Mouse (Mus musculus): ENCODE measurements around the gene Itgb1.

The Itgb1 gene

GRCm38 (mm10) chr8:128685507-128686428 lies at the start of gene Itgb1:
Gene Itgb1, plus strand, starts transcription at chr8:128685654.
- peak; percentile 92 for DNase-seq

- DNase-seq = no peak
These were observed 42.4 kb upstream of the Itgb1 start for GRCm38 (mm10) chr8:128643104-128643503.

- DNase-seq = no peak
These were observed 40.0 kb upstream of the Itgb1 start for GRCm38 (mm10) chr8:128645452-128645851.

- DNase-seq = no peak
These were observed 39.0 kb upstream of the Itgb1 start for GRCm38 (mm10) chr8:128646456-128646855.

- DNase-seq = no peak
These were observed 37.4 kb upstream of the Itgb1 start for GRCm38 (mm10) chr8:128648071-128648470.

GRCm38 (mm10) chr8:128650331-128650855 lies 35.1 kb upstream of the Itgb1 start:
- DNase-seq = no peak

GRCm38 (mm10) chr8:128652399-128653109 lies 32.9 kb upstream of the Itgb1 start:
- DNase-seq = peak; percentile 21

GRCm38 (mm10) chr8:128653642-128654364 lies 31.7 kb upstream of the Itgb1 start:
- peak; percentile 5 for DNase-seq

GRCm38 (mm10) chr8:128654365-128655099 lies 30.9 kb upstream of the Itgb1 start:
- DNase-seq = peak; percentile 74

GRCm38 (mm10) chr8:128662144-128662543 lies 23.3 kb upstream of the Itgb1 start:
- DNase-seq = no peak

- no peak for DNase-seq
These were observed 22.8 kb upstream of the Itgb1 start for GRCm38 (mm10) chr8:128662696-128663095.

- DNase-seq = no peak
These were observed 22.3 kb upstream of the Itgb1 start for GRCm38 (mm10) chr8:128663106-128663505.

GRCm38 (mm10) chr8:128666576-128667263 lies 18.7 kb upstream of the Itgb1 start:
- no peak for DNase-seq

GRCm38 (mm10) chr8:128671813-128672212 lies 13.6 kb upstream of the Itgb1 start:
- no peak for DNase-seq

GRCm38 (mm10) chr8:128672441-128672840 lies 13.0 kb upstream of the Itgb1 start:
- no peak for DNase-seq

GRCm38 (mm10) chr8:128672950-128673349 lies 12.5 kb upstream of the Itgb1 start:
- no peak for DNase-seq

- DNase-seq = no peak
These were observed 9.4 kb upstream of the Itgb1 start for GRCm38 (mm10) chr8:128675848-128676629.

- peak; percentile 25 for DNase-seq
These were observed 5.5 kb upstream of the Itgb1 start for GRCm38 (mm10) chr8:128679909-128680308.

GRCm38 (mm10) chr8:128680548-128681325 lies 4.7 kb upstream of the Itgb1 start:
- DNase-seq = no peak

GRCm38 (mm10) chr8:128681970-128682369 lies 3.5 kb upstream of the Itgb1 start:
- DNase-seq = no peak
